Mouse (Mus musculus) liver, postnatal 0 days (tissue): ENCODE measurements at regions not wholly inside any gene's neighbourhood (a gene's known extent, or its start where the extent isn't known, plus 50 kb on each side); places are given as distances from the start of the nearest gene placed in this dataset.
"Not testable (repeated sequence)": the region's sequence is repeated elsewhere in the genome, so short reads cannot be mapped to it uniquely, and the experiment has no call there.

Experiments
- ATAC-seq: fragments of 200-750 bp; cut with Nextera tagmentation; 2 replicates; pipeline ENCODE4 v1.8.0; 2017; ENCODE audit warnings: mild to moderate bottlenecking, moderate library complexity
- DNase-seq: peaks from one replicate; pipeline ENCODE4 v3.0.0-alpha.2; 2016
- H3K27ac ChIP-seq: fragments of 300-500 bp; sonication (generic); 2 replicates; pipeline ENCODE4 v1.5.1; 2014; ENCODE audit warnings: antibody characterized with exemption, moderate library complexity, mild to moderate bottlenecking, low read depth
- H3K27me3 ChIP-seq: fragments of 300-500 bp; sonication (generic); 2 replicates; pipeline ENCODE4 v1.6.1; 2014; ENCODE audit warnings: low read length, control low read depth, mixed read lengths; ENCODE audit not compliant: insufficient read depth
- H3K36me3 ChIP-seq: fragments of 300-500 bp; sonication (generic); replicated peaks from 2 replicates; pipeline ENCODE4 v1.6.1; 2014; ENCODE audit warnings: mild to moderate bottlenecking, control low read depth, low read length, moderate library complexity, mixed read lengths; ENCODE audit not compliant: insufficient read depth
- H3K4me1 ChIP-seq: fragments of 300-500 bp; sonication (generic); 2 replicates; pipeline ENCODE4 v1.6.1; 2014; ENCODE audit warnings: antibody characterized with exemption, mild to moderate bottlenecking, control low read depth; ENCODE audit not compliant: insufficient read depth
- H3K4me2 ChIP-seq: fragments of 300-500 bp; sonication (generic); 2 replicates; pipeline ENCODE4 v1.6.1; 2014; ENCODE audit warnings: low read depth, mild to moderate bottlenecking, low read length, moderate library complexity, mixed read lengths
- H3K4me3 ChIP-seq: fragments of 300-500 bp; sonication (generic); 2 replicates; pipeline ENCODE4 v1.5.1; 2014; ENCODE audit warnings: low read depth, low read length
- H3K9ac ChIP-seq: fragments of 300-500 bp; sonication (generic); replicated peaks from 2 replicates; pipeline ENCODE4 v1.6.1; 2014; ENCODE audit warnings: mild to moderate bottlenecking, moderate library complexity
- H3K9me3 ChIP-seq: fragments of 300-500 bp; sonication (generic); 2 replicates; pipeline ENCODE4 v1.6.1; 2016; ENCODE audit warnings: mild to moderate bottlenecking, control low read depth, low read length, mixed read lengths
- CTCF ChIP-seq: sonication (generic); IDR thresholded peaks from 2 replicates; pipeline ENCODE4 v1.5.1; 2016; ENCODE audit warnings: antibody characterized with exemption, low read depth
- EP300 ChIP-seq: IDR thresholded peaks from 2 replicates; pipeline ENCODE4 v1.6.1; 2016; ENCODE audit warnings: antibody characterized with exemption, low read depth, mild to moderate bottlenecking
- WGBS: fragments of 180-500 bp; shearing (Covaris S2); extraction: QIAGEN DNeasy Blood & Tissue Kit; methylation state at CpG from one replicate; pipeline ENCODE4 v1.1.7; 2014; ENCODE audit not compliant: insufficient replicate concordance; 5-methylcytosine and 5-hydroxymethylcytosine counted together

DNA sequence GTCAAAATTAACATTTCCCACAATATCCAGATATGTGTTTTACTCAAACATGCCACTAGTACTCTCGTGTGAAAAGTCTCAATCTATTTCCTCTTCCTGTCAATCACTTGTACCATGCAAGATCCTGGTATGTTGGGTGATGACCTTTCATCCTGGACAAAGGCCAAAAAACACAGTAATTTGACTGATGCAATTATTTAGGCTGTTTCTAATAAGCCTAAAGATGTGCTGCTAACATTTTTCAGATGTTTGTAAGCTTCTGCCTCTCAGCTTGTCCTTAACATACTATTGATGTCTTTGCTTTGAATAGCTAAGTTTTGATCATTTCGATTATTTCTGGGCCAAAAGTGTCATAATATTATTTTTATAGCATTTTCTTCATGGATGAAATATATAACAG lies 418.4 kb upstream of the Arrdc4 start:
- Histone ChIP-seq H3K9ac (no peak overlapping the region), H3K4me3 (no peak overlapping the region), H3K9me3 (no peaks in the 10 kb centered on the region), H3K27me3 (no peaks in the 10 kb centered on the region), H3K4me2 (no peak overlapping the region), H3K4me1 (no peaks in the 10 kb centered on the region), H3K36me3 (no peaks in the 10 kb centered on the region), H3K27ac (no peak overlapping the region)
- WGBS, result 35% methylated on average over 2 of the region's 2 CpGs
- ATAC-seq (no peak), DNase-seq (no peak)
- no peak for TF ChIP-seq CTCF
- no peak for TF ChIP-seq EP300

DNA sequence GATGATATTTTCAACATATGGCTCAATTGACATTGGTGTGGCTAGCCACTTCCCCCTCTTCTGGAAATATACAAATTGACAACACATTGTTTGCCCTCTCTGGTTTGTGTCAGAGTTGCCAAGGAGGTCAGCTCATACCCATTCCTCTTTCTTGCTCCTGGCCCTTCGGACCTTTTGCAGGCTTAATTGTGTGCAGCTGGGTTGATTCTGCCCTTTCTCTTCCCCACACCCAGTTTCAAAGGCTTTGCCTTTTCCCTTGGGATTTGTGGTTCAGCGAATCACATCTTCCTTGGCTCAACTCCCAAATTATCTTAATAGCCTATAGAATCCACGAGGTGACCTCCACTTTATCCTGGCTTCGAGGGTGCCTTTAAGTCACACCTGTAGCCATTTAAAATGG lies 412.9 kb upstream of the Arrdc4 start:
- Histone ChIP-seq H3K4me3 (no peak overlapping the region), H3K4me2 (no peak overlapping the region), H3K27ac (no peak overlapping the region), H3K9ac (no peak overlapping the region), H3K27me3 (no peaks in the 10 kb centered on the region), H3K9me3 (no peaks in the 10 kb centered on the region), H3K36me3 (no peaks in the 10 kb centered on the region), H3K4me1 (no peaks in the 10 kb centered on the region)
- no peak for DNase-seq
- TF ChIP-seq EP300 (no peak), CTCF (no peak)
- 60% methylated on average over 4 of the region's 4 CpGs for WGBS
- ATAC-seq, result no peak

- H3K4me1 ChIP-seq, result no peaks in the 10 kb centered on the region
- H3K27me3 ChIP-seq, result no peaks in the 10 kb centered on the region
- no peaks in the 10 kb centered on the region for H3K9me3 ChIP-seq
- H3K9ac ChIP-seq, result no peak overlapping the region
- DNase-seq, result no peak
- no peak overlapping the region for H3K27ac ChIP-seq
- no peak for ATAC-seq
- TF ChIP-seq EP300 (no peak), CTCF (no peak)
- H3K4me3 ChIP-seq, result no peak overlapping the region
- 72% methylated on average over 3 of the region's 3 CpGs for WGBS
- H3K36me3 ChIP-seq, result no peaks in the 10 kb centered on the region
- H3K4me2 ChIP-seq, result no peak overlapping the region
These were observed 393.3 kb upstream of the Arrdc4 start for GRCm38 (mm10) chr7:69142351-69142750.

DNA sequence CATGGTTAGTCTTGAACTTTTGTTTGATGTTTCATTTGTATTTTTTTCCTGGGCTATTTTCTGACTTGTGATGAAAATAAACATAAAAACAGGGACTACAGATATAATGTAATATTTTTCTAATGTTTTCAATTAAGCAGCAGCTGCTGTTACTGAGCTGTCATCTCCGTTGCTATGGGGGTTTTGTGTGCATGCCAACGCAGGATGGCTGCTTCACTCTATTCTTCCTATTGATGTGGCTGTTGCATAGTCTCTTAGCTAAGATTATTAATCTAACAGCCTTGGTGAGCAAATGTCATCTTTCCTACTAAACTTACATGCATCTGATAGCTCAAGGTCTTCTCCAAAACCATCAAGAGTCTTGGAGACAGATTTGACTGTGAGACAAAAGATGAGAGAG lies 384.4 kb upstream of the Arrdc4 start:
- Histone ChIP-seq H3K4me2 (no peak overlapping the region), H3K9me3 (no peaks in the 10 kb centered on the region), H3K4me3 (no peak overlapping the region), H3K27me3 (no peaks in the 10 kb centered on the region), H3K36me3 (no peaks in the 10 kb centered on the region), H3K4me1 (no peaks in the 10 kb centered on the region), H3K27ac (no peak overlapping the region), H3K9ac (no peak overlapping the region)
- WGBS, result 80% methylated on average over 2 of the region's 2 CpGs
- DNase-seq (no peak), ATAC-seq (no peak)
- no peak for TF ChIP-seq EP300
- no peak for TF ChIP-seq CTCF

DNA sequence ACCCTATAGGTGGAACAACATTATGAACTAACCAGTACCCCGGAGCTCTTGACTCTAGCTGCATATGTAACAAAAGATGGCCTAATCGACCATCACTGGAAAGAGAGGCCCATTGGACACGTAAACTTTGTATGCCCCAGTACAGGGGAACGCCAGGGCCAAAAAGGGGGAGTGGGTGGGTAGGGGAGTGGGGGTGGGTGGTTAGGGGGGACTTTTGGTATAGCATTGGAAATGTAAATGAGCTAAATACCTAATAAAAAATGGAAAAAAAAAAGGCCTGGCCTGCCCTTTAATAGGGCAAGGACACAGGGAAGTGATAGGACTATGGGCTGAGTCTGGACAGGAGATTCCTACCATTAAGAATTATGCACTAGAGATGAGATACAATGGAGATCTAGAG lies 352.7 kb upstream of the Arrdc4 start:
- H3K27me3 ChIP-seq, H3K9me3 ChIP-seq, H3K27ac ChIP-seq, H3K4me1 ChIP-seq, DNase-seq, H3K4me3 ChIP-seq, ATAC-seq, H3K4me2 ChIP-seq, H3K9ac ChIP-seq, H3K36me3 ChIP-seq: not testable (repeated sequence)
- 100% methylated on average over 1 of the region's 4 CpGs for WGBS

DNA sequence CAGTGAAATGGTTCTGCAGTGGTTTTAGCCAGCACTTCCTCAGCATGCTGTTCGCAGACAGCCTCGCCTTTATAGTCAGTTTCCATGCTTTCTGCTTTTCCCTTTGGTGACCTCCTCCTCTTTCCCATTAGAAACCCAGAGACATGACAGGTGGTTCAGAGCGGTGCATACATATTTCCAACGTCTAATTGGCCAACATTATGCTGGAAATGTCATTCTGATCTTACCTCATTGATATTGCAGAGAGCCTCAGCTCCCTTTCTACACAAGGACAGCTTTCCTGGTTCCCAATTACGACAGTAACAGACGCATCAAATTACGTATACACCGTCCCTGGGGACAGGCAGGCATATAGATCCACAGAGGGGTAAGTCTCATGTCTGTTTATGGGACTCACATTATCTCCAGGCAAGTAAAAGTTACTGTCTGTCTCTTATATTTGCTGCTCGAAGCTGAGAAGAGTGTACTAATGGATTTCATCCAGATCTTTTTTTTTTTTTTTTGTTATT lies 348.6 kb upstream of the Arrdc4 start:
- Histone ChIP-seq H3K27ac (no peak overlapping the region), H3K9me3 (no peaks in the 10 kb centered on the region), H3K4me2 (no peak overlapping the region), H3K4me1 (no peaks in the 10 kb centered on the region), H3K9ac (no peak overlapping the region), H3K4me3 (no peak overlapping the region), H3K27me3 (no peaks in the 10 kb centered on the region), H3K36me3 (no peaks in the 10 kb centered on the region)
- no peak for TF ChIP-seq CTCF
- ATAC-seq (no peak), DNase-seq (no peak)
- WGBS, result 50% methylated on average over 9 of the region's 9 CpGs

GRCm38 (mm10) chr7:69074780-69075179 lies 325.7 kb upstream of the Arrdc4 start:
- DNase-seq (no peak), ATAC-seq (no peak)
- Histone ChIP-seq H3K4me3 (no peak overlapping the region), H3K4me2 (no peak overlapping the region), H3K9me3 (no peaks in the 10 kb centered on the region), H3K9ac (no peak overlapping the region), H3K4me1 (no peaks in the 10 kb centered on the region), H3K36me3 (no peaks in the 10 kb centered on the region), H3K27me3 (no peaks in the 10 kb centered on the region), H3K27ac (no peak overlapping the region)
- TF ChIP-seq EP300 (no peak), CTCF (no peak)
- WGBS, result 71% methylated on average over 7 of the region's 7 CpGs
